Mouse (Mus musculus) neural tube, embryonic 11.5 days (tissue): Measurements from ENCODE around the gene Arl3. TPM values are rescaled to one million over a fixed set of nuclear protein-coding genes. Genes with fewer than 3 reads are reported as not detected.
A peak's percentile ranks its signal among the peaks of the same experiment; 100 is the strongest.

Experiments
- ATAC-seq: fragments of 200-750 bp; cut with Nextera tagmentation; 2 replicates; pipeline ENCODE4 v1.8.0; 2017; ENCODE audit warnings: moderate number of reproducible peaks, mild to moderate bottlenecking, moderate TSS enrichment, moderate library complexity; ENCODE audit not compliant: insufficient read depth, low FRiP score, low TSS enrichment
- DNase-seq: peaks from one replicate; pipeline ENCODE4 v3.0.0-alpha.2; 2015; ENCODE audit warnings: low spot score
- H3K27ac ChIP-seq: fragments of 300-500 bp; sonication (generic); 2 replicates; pipeline ENCODE4 v1.5.1; 2014; ENCODE audit warnings: low read depth, mild to moderate bottlenecking, low read length
- H3K27me3 ChIP-seq: fragments of 300-500 bp; sonication (generic); 2 replicates; pipeline ENCODE4 v1.6.1; 2014; ENCODE audit warnings: mild to moderate bottlenecking, low read length, mixed read lengths; ENCODE audit not compliant: control insufficient read depth, insufficient read depth
- H3K36me3 ChIP-seq: fragments of 300-500 bp; sonication (generic); 2 replicates; pipeline ENCODE4 v1.6.1; 2014; ENCODE audit warnings: mild to moderate bottlenecking, low read length, moderate library complexity, mixed read lengths; ENCODE audit not compliant: control insufficient read depth, insufficient read depth
- H3K4me1 ChIP-seq: fragments of 300-500 bp; sonication (generic); 2 replicates; pipeline ENCODE4 v1.6.1; 2014; ENCODE audit warnings: low read length, mixed read lengths; ENCODE audit not compliant: control insufficient read depth, insufficient read depth
- H3K4me2 ChIP-seq: fragments of 300-500 bp; sonication (generic); 2 replicates; pipeline ENCODE4 v1.6.1; 2014; ENCODE audit warnings: low read depth, mild to moderate bottlenecking, moderate library complexity
- H3K4me3 ChIP-seq: fragments of 300-500 bp; sonication (generic); 2 replicates; pipeline ENCODE4 v1.5.1; 2014; ENCODE audit warnings: low read depth, low read length
- H3K9ac ChIP-seq: fragments of 300-500 bp; sonication (generic); 2 replicates; pipeline ENCODE4 v1.6.1; 2014; ENCODE audit warnings: mild to moderate bottlenecking, low read length
- H3K9me3 ChIP-seq: fragments of 300-500 bp; sonication (generic); 2 replicates; pipeline ENCODE4 v1.6.1; 2016; ENCODE audit warnings: low read length; ENCODE audit not compliant: control insufficient read depth
- WGBS: fragments of 180-500 bp; shearing (Covaris S2); extraction: QIAGEN DNeasy Blood & Tissue Kit; methylation state at CpG from one replicate; pipeline ENCODE4 v1.1.7; 2014; 5-methylcytosine and 5-hydroxymethylcytosine counted together
- polyA plus RNA-seq: library from polyadenylated mRNA; unstranded; fragments of >200 nt; fragmentation: Nextera tagmentation; extraction: Ambion mirVana; gene quantifications from 2 replicates; pipeline ENCODE4 v1.2.1, GENCODE M21; 2014

The Arl3 gene
- 123 and 131 TPM in 2 replicates for polyA plus RNA-seq

GRCm38 (mm10) chr19:46572951-46573937 lies at the start of gene Arl3, which contains the start of gene Sfxn2:
Gene Arl3 (minus strand): TSS chr19:46573198.
Gene Sfxn2 (plus strand): TSS chr19:46573365.
- DNase-seq (peak; percentile 98), ATAC-seq (peak; percentile 95)
- Histone ChIP-seq H3K36me3 (no peaks in the 10 kb centered on the region), H3K4me1 (peaks cover 6% of the 10 kb centered on the region), H3K4me2 (peak within 1 kb of the TSS; percentile 64), H3K27me3 (no peaks in the 10 kb centered on the region), H3K9me3 (no peaks in the 10 kb centered on the region), H3K9ac (peak within 1 kb of the TSS; percentile 69), H3K4me3 (peak within 1 kb of the TSS; percentile 71), H3K27ac (peak within 1 kb of the TSS; percentile 40; the same call in 1 of the 2 replicates)
- under 1% methylated on average over 60 of the region's 67 CpGs for WGBS

- DNase-seq (no peak), ATAC-seq (no peak)
- peak overlapping the region; percentile 31 for H3K9ac ChIP-seq
- H3K27ac ChIP-seq = peak overlapping the region; percentile 77
- peak overlapping the region; percentile 19 for H3K4me3 ChIP-seq
- peaks cover 2% of the 10 kb centered on the region; the same call in 1 of the 2 replicates for H3K36me3 ChIP-seq
- H3K9me3 ChIP-seq = no peaks in the 10 kb centered on the region
- H3K4me2 ChIP-seq = peak overlapping the region; percentile 48
- H3K27me3 ChIP-seq = no peaks in the 10 kb centered on the region
- WGBS = 41% methylated on average over 12 of the region's 12 CpGs
- H3K4me1 ChIP-seq = peaks cover 47% of the 10 kb centered on the region
These were observed 49.7 kb upstream of the Arl3 start for GRCm38 (mm10) chr19:46622659-46623193.

- WGBS = 56% methylated on average over 19 of the region's 19 CpGs
- H3K4me1 ChIP-seq = peaks cover 47% of the 10 kb centered on the region
- H3K9me3 ChIP-seq = no peaks in the 10 kb centered on the region
- DNase-seq = peak; percentile 24
- no peak for ATAC-seq
- H3K9ac ChIP-seq = no peak overlapping the region; the same call in 1 of the 2 replicates
- H3K4me2 ChIP-seq = no peak overlapping the region
- peak overlapping the region; percentile 77 for H3K27ac ChIP-seq
- H3K27me3 ChIP-seq = no peaks in the 10 kb centered on the region
- H3K36me3 ChIP-seq = peaks cover 2% of the 10 kb centered on the region; the same call in 1 of the 2 replicates
- H3K4me3 ChIP-seq = no peak overlapping the region
These were observed 48.5 kb upstream of the Arl3 start for GRCm38 (mm10) chr19:46621236-46622183.

GRCm38 (mm10) chr19:46620016-46620808 lies 47.2 kb upstream of the Arl3 start:
- no peak overlapping the region for H3K27ac ChIP-seq
- H3K9ac ChIP-seq = no peak overlapping the region
- DNase-seq (no peak), ATAC-seq (no peak)
- WGBS = 84% methylated on average over 14 of the region's 14 CpGs
- no peak overlapping the region for H3K4me2 ChIP-seq
- peaks cover 2% of the 10 kb centered on the region; the same call in 1 of the 2 replicates for H3K36me3 ChIP-seq
- H3K9me3 ChIP-seq = no peaks in the 10 kb centered on the region
- H3K4me3 ChIP-seq = no peak overlapping the region
- H3K27me3 ChIP-seq = no peaks in the 10 kb centered on the region
- H3K4me1 ChIP-seq = peaks cover 46% of the 10 kb centered on the region

GRCm38 (mm10) chr19:46619518-46619917 lies 46.5 kb upstream of the Arl3 start:
- Histone ChIP-seq H3K36me3 (no peaks in the 10 kb centered on the region; the same call in 1 of the 2 replicates), H3K4me3 (no peak overlapping the region), H3K27ac (no peak overlapping the region), H3K27me3 (no peaks in the 10 kb centered on the region), H3K9ac (no peak overlapping the region), H3K4me1 (peaks cover 39% of the 10 kb centered on the region), H3K9me3 (no peaks in the 10 kb centered on the region), H3K4me2 (no peak overlapping the region)
- DNase-seq (no peak), ATAC-seq (no peak)
- WGBS = 96% methylated on average over 6 of the region's 6 CpGs

- WGBS = 93% methylated on average over 19 of the region's 19 CpGs
- no peak overlapping the region for H3K4me3 ChIP-seq
- ATAC-seq = no peak
- DNase-seq = no peak
- H3K9ac ChIP-seq = no peak overlapping the region
- no peaks in the 10 kb centered on the region for H3K27me3 ChIP-seq
- H3K27ac ChIP-seq = no peak overlapping the region
- no peaks in the 10 kb centered on the region for H3K9me3 ChIP-seq
- no peak overlapping the region for H3K4me2 ChIP-seq
- peaks cover 34% of the 10 kb centered on the region for H3K4me1 ChIP-seq
- H3K36me3 ChIP-seq = no peaks in the 10 kb centered on the region
These were observed 46.0 kb upstream of the Arl3 start for GRCm38 (mm10) chr19:46619001-46619400.

- peaks cover 27% of the 10 kb centered on the region for H3K4me1 ChIP-seq
- 78% methylated on average over 9 of the region's 9 CpGs for whole genome bisulfite sequencing
These were observed 45.3 kb upstream of the Arl3 start for GRCm38 (mm10) chr19:46618322-46618721.

More at GRCm38 (mm10) chr19:46618322-46618721, 45.3 kb upstream of the Arl3 start:
- no peak for ATAC-seq
- Histone ChIP-seq H3K36me3 (no peaks in the 10 kb centered on the region), H3K9me3 (no peaks in the 10 kb centered on the region), H3K9ac (no peak overlapping the region), H3K4me3 (no peak overlapping the region), H3K27ac (no peak overlapping the region), H3K4me2 (no peak overlapping the region), H3K27me3 (no peaks in the 10 kb centered on the region)
- DNase-seq = no peak
